Mouse (Mus musculus) forebrain, embryonic 15.5 days (tissue): Measurements from ENCODE around the gene Gm10715. TPM values are rescaled to one million over a fixed set of nuclear protein-coding genes. Genes with fewer than 3 reads are reported as not detected.
"Not testable (repeated sequence)": the region's sequence is repeated elsewhere in the genome, so short reads cannot be mapped to it uniquely, and the experiment has no call there.

Experiments used
- ATAC-seq: fragments of 200-750 bp; cut with Nextera tagmentation; replicated peaks from 2 replicates; pipeline ENCODE4 v1.8.0; 2017; ENCODE audit warnings: mild to moderate bottlenecking, moderate TSS enrichment, moderate library complexity
- H3K27ac ChIP-seq: fragments of 300-500 bp; sonication (generic); replicated peaks from 2 replicates; pipeline ENCODE4 v1.5.1; 2015; ENCODE audit warnings: mild to moderate bottlenecking, inconsistent platforms
- H3K27me3 ChIP-seq: fragments of 300-500 bp; sonication (generic); 2 replicates; pipeline ENCODE4 v1.6.1; 2015; ENCODE audit warnings: inconsistent platforms
- H3K36me3 ChIP-seq: fragments of 300-500 bp; sonication (generic); 2 replicates; pipeline ENCODE4 v1.6.1; 2015; ENCODE audit warnings: mild to moderate bottlenecking, inconsistent platforms
- H3K4me1 ChIP-seq: fragments of 300-500 bp; sonication (generic); 2 replicates; pipeline ENCODE4 v1.6.1; 2015; ENCODE audit warnings: inconsistent platforms
- H3K4me2 ChIP-seq: fragments of 300-500 bp; sonication (generic); replicated peaks from 2 replicates; pipeline ENCODE4 v1.6.1; 2015; ENCODE audit warnings: mild to moderate bottlenecking, inconsistent platforms
- H3K4me3 ChIP-seq: fragments of 300-500 bp; sonication (generic); 2 replicates; pipeline ENCODE4 v1.5.1; 2015; ENCODE audit warnings: mild to moderate bottlenecking, inconsistent platforms
- H3K9ac ChIP-seq: fragments of 300-500 bp; sonication (generic); replicated peaks from 2 replicates; pipeline ENCODE4 v1.6.1; 2015; ENCODE audit warnings: mild to moderate bottlenecking, inconsistent platforms
- H3K9me3 ChIP-seq: fragments of 300-500 bp; sonication (generic); 2 replicates; pipeline ENCODE4 v1.6.1; 2016; ENCODE audit warnings: inconsistent platforms
- WGBS: fragments of 180-500 bp; shearing (Covaris S2); methylation state at CpG from one replicate; pipeline ENCODE4 v1.1.7; 2015; ENCODE audit warnings: mixed read lengths; 5-methylcytosine and 5-hydroxymethylcytosine counted together
- microRNA-seq: library from miRNA; unstranded; fragments of <30 nt; microRNA quantifications from one replicate; pipeline ENCODE4, GENCODE M21; 2016
- polyA plus RNA-seq: library from polyadenylated mRNA; unstranded; fragments of >200 nt; fragmentation: Nextera tagmentation; extraction: Ambion mirVana; gene quantifications from 2 replicates; pipeline ENCODE4 v1.2.1, GENCODE M21; 2015

Gm10715 gene
- polyA plus RNA-seq, 1 experiment from 2014 or later = not detected

- H3K4me1 ChIP-seq, H3K9me3 ChIP-seq, H3K27me3 ChIP-seq, H3K36me3 ChIP-seq, H3K9ac ChIP-seq, H3K4me2 ChIP-seq, H3K27ac ChIP-seq, H3K4me3 ChIP-seq, ATAC-seq: not testable (repeated sequence)
- 69% methylated on average over 9 of the region's 9 CpGs for WGBS
These were observed 9.5 kb upstream of the Gm10715 start for GRCm38 (mm10) chr9:3027200-3027599.

- H3K9me3 ChIP-seq, H3K36me3 ChIP-seq, H3K27me3 ChIP-seq, H3K4me3 ChIP-seq, H3K4me1 ChIP-seq, H3K9ac ChIP-seq, ATAC-seq, H3K27ac ChIP-seq, H3K4me2 ChIP-seq: not testable (repeated sequence)
- WGBS = 66% methylated on average over 14 of the region's 16 CpGs
These were observed 7.2 kb upstream of the Gm10715 start for GRCm38 (mm10) chr9:3029276-3030000.

GRCm38 (mm10) chr9:3030677-3031318 lies 5.9 kb upstream of the Gm10715 start:
- WGBS = 79% methylated on average over 4 of the region's 10 CpGs
- not testable (repeated sequence) for H3K4me1 ChIP-seq, H3K27me3 ChIP-seq, H3K9me3 ChIP-seq, H3K9ac ChIP-seq, H3K36me3 ChIP-seq, H3K27ac ChIP-seq, H3K4me3 ChIP-seq, H3K4me2 ChIP-seq, ATAC-seq

- H3K9ac ChIP-seq, H3K4me1 ChIP-seq, H3K36me3 ChIP-seq, H3K4me2 ChIP-seq, H3K27ac ChIP-seq, H3K27me3 ChIP-seq, ATAC-seq, H3K9me3 ChIP-seq, H3K4me3 ChIP-seq: not testable (repeated sequence)
- 57% methylated on average over 2 of the region's 8 CpGs for WGBS
These were observed 2.4 kb upstream of the Gm10715 start, which contains the start of gene Gm17535 for GRCm38 (mm10) chr9:3034299-3034698. Gene Gm17535 (plus strand): TSS chr9:3034599.

GRCm38 (mm10) chr9:3038161-3038560 lies 1.5 kb downstream of the Gm10715 start:
- not testable (repeated sequence) for ATAC-seq, H3K27me3 ChIP-seq, H3K4me2 ChIP-seq, H3K27ac ChIP-seq, H3K9me3 ChIP-seq, H3K4me3 ChIP-seq, H3K36me3 ChIP-seq, H3K4me1 ChIP-seq, H3K9ac ChIP-seq
- 71% methylated on average over 4 of the region's 4 CpGs for WGBS

Small RNAs within 50 kb of the gene (microRNA-seq; reads per million reads assigned to microRNA genes)
- gene Mir101c = not detected

Other genes starting within 250 kb of the Gm10715 start
- gene Gm10722, start 36.0 kb upstream of the Gm10715 start, polyA plus RNA-seq = not detected in 2 replicates
- not detected in 2 replicates for gene Gm11168, start 33.5 kb upstream of the Gm10715 start, polyA plus RNA-seq
- gene Gm10721, start 23.7 kb upstream of the Gm10715 start, polyA plus RNA-seq = not detected in 2 replicates
- not detected in 2 replicates for gene Gm10720, start 21.2 kb upstream of the Gm10715 start, polyA plus RNA-seq
- gene Gm10719, start 19.5 kb upstream of the Gm10715 start, polyA plus RNA-seq = not detected in 2 replicates
- gene Gm10718, start 13.3 kb upstream of the Gm10715 start, polyA plus RNA-seq = 0.88 TPM in 1 of 2 replicates, not detected in the other
- 0.37 TPM in 1 of 2 replicates, not detected in the other for gene Gm10717, start 11.5 kb upstream of the Gm10715 start, polyA plus RNA-seq
- not detected in 2 replicates for gene Gm17535, start 2.3 kb upstream of the Gm10715 start, polyA plus RNA-seq